Mouse (Mus musculus) embryonic facial prominence, embryonic 11.5 days (tissue): ENCODE results near the gene Gm14139. TPM values are rescaled to one million over a fixed set of nuclear protein-coding genes. Genes with fewer than 3 reads are reported as not detected.
"Not testable (repeated sequence)": the region's sequence is repeated elsewhere in the genome, so short reads cannot be mapped to it uniquely, and the experiment has no call there.

Source experiments
- ATAC-seq: fragments of 200-750 bp; cut with Nextera tagmentation; replicated peaks from 2 replicates; pipeline ENCODE4 v1.8.0; 2017; ENCODE audit warnings: low read depth; ENCODE audit not compliant: insufficient number of reproducible peaks, low FRiP score, low TSS enrichment
- DNase-seq: peaks from one replicate; pipeline ENCODE4 v3.0.0-alpha.2; 2015; ENCODE audit warnings: low spot score
- H3K27ac ChIP-seq: fragments of 300-500 bp; sonication (generic); replicated peaks from 2 replicates; pipeline ENCODE4 v1.5.1; 2014; ENCODE audit warnings: mild to moderate bottlenecking, low read depth, low read length, control low read depth
- H3K27me3 ChIP-seq: fragments of 300-500 bp; sonication (generic); 2 replicates; pipeline ENCODE4 v1.6.1; 2014; ENCODE audit warnings: mild to moderate bottlenecking, low read length, moderate library complexity, mixed read lengths; ENCODE audit not compliant: control insufficient read depth, insufficient read depth
- H3K36me3 ChIP-seq: fragments of 300-500 bp; sonication (generic); replicated peaks from 2 replicates; pipeline ENCODE4 v1.6.1; 2014; ENCODE audit warnings: low read depth, mild to moderate bottlenecking, low read length, moderate library complexity, mixed read lengths; ENCODE audit not compliant: control insufficient read depth, insufficient read depth
- H3K4me1 ChIP-seq: fragments of 300-500 bp; sonication (generic); 2 replicates; pipeline ENCODE4 v1.6.1; 2014; ENCODE audit warnings: low read length, mixed read lengths; ENCODE audit not compliant: control insufficient read depth, insufficient read depth
- H3K4me2 ChIP-seq: fragments of 300-500 bp; sonication (generic); 2 replicates; pipeline ENCODE4 v1.6.1; 2014; ENCODE audit warnings: low read depth, mild to moderate bottlenecking, control low read depth, low read length, moderate library complexity
- H3K4me3 ChIP-seq: fragments of 300-500 bp; sonication (generic); 2 replicates; pipeline ENCODE4 v1.5.1; 2014; ENCODE audit warnings: low read depth, low read length, control low read depth
- H3K9ac ChIP-seq: fragments of 300-500 bp; sonication (generic); replicated peaks from 2 replicates; pipeline ENCODE4 v1.6.1; 2014; ENCODE audit warnings: mild to moderate bottlenecking, control low read depth, low read length
- H3K9me3 ChIP-seq: fragments of 300-500 bp; sonication (generic); replicated peaks from 2 replicates; pipeline ENCODE4 v1.6.1; 2016; ENCODE audit warnings: mild to moderate bottlenecking, low read length, inconsistent platforms, mixed read lengths; ENCODE audit not compliant: control insufficient read depth
- whole genome bisulfite sequencing: fragments of 180-500 bp; shearing (Covaris S2); extraction: QIAGEN DNeasy Blood & Tissue Kit; methylation state at CpG from one replicate; pipeline ENCODE4 v1.1.7; 2014; 5-methylcytosine and 5-hydroxymethylcytosine counted together
- polyA plus RNA-seq: library from polyadenylated mRNA; unstranded; fragments of >200 nt; fragmentation: Nextera tagmentation; extraction: Ambion mirVana; gene quantifications from 2 replicates; pipeline ENCODE4 v1.2.1, GENCODE M21; 2014

Gene Gm14139
- not detected in 2 replicates for polyA plus RNA-seq

- 81% methylated on average over 7 of the region's 7 CpGs for WGBS
Measured at GRCm38 (mm10) chr2:150181570-150181999, at the start of gene Gm14139. Gm14139 (plus strand) TSS chr2:150181755.

GRCm38 (mm10) chr2:150132002-150132401 is 49.6 kb upstream of the Gm14139 start:
- not testable (repeated sequence) for H3K27me3 ChIP-seq, H3K27ac ChIP-seq, ATAC-seq, H3K36me3 ChIP-seq, H3K4me3 ChIP-seq, H3K4me2 ChIP-seq, H3K4me1 ChIP-seq, DNase-seq, H3K9me3 ChIP-seq, H3K9ac ChIP-seq
- WGBS, result 88% methylated on average over 1 of the region's 1 CpGs

More at GRCm38 (mm10) chr2:150181570-150181999, at the start of gene Gm14139:
- not testable (repeated sequence) for ATAC-seq, H3K9ac ChIP-seq, DNase-seq, H3K4me2 ChIP-seq, H3K27me3 ChIP-seq, H3K27ac ChIP-seq, H3K4me3 ChIP-seq, H3K4me1 ChIP-seq, H3K9me3 ChIP-seq, H3K36me3 ChIP-seq

- Histone ChIP-seq H3K4me2 (no peak overlapping the region), H3K36me3 (no peaks in the 10 kb centered on the region), H3K9me3 (no peaks in the 10 kb centered on the region), H3K9ac (no peak overlapping the region), H3K4me1 (no peaks in the 10 kb centered on the region), H3K4me3 (no peak overlapping the region), H3K27me3 (no peaks in the 10 kb centered on the region), H3K27ac (no peak overlapping the region)
- ATAC-seq (no peak), DNase-seq (no peak)
- 89% methylated on average over 2 of the region's 2 CpGs for WGBS
Measured at GRCm38 (mm10) chr2:150132773-150133172, 48.8 kb upstream of the Gm14139 start.

GRCm38 (mm10) chr2:150136435-150136897 is 45.1 kb upstream of the Gm14139 start, which contains the start of gene Zfp120:
Zfp120 (minus strand) TSS chr2:150136708.
- Histone ChIP-seq H3K27ac (no peak within 1 kb of the TSS), H3K4me3 (peak within 1 kb of the TSS; percentile 74), H3K9ac (peak within 1 kb of the TSS; percentile 73), H3K4me2 (peak within 1 kb of the TSS; percentile 43), H3K27me3 (no peaks in the 10 kb centered on the region), H3K4me1 (no peaks in the 10 kb centered on the region), H3K36me3 (no peaks in the 10 kb centered on the region), H3K9me3 (no peaks in the 10 kb centered on the region)
- DNase-seq (peak; percentile 93), ATAC-seq (peak; percentile 100)
- WGBS, result 0% methylated on average over 13 of the region's 13 CpGs

GRCm38 (mm10) chr2:150166703-150167102 is 14.9 kb upstream of the Gm14139 start:
- ATAC-seq (no peak), DNase-seq (no peak)
- H3K4me2 ChIP-seq, result no peak overlapping the region
- no peak overlapping the region for H3K27ac ChIP-seq
- no peaks in the 10 kb centered on the region for H3K36me3 ChIP-seq
- H3K9ac ChIP-seq, result no peak overlapping the region
- H3K4me1 ChIP-seq, result no peaks in the 10 kb centered on the region
- H3K27me3 ChIP-seq, result no peaks in the 10 kb centered on the region
- no peaks in the 10 kb centered on the region for H3K9me3 ChIP-seq
- no peak overlapping the region for H3K4me3 ChIP-seq

- H3K4me2 ChIP-seq, result no peak overlapping the region
- no peak overlapping the region for H3K27ac ChIP-seq
- no peak overlapping the region for H3K4me3 ChIP-seq
- no peaks in the 10 kb centered on the region for H3K27me3 ChIP-seq
- ATAC-seq, result no peak
- no peaks in the 10 kb centered on the region for H3K36me3 ChIP-seq
- no peak for DNase-seq
- H3K4me1 ChIP-seq, result no peaks in the 10 kb centered on the region
- H3K9me3 ChIP-seq, result no peaks in the 10 kb centered on the region; the same call in 1 of the 2 replicates
- H3K9ac ChIP-seq, result no peak overlapping the region
Measured at GRCm38 (mm10) chr2:150173833-150174232, 7.7 kb upstream of the Gm14139 start.

GRCm38 (mm10) chr2:150179579-150179978 is 2.0 kb upstream of the Gm14139 start, which contains the start of gene Gm10770:
Gm10770 (minus strand) TSS chr2:150179679.
- 76% methylated on average over 4 of the region's 4 CpGs for WGBS

GRCm38 (mm10) chr2:150181046-150181445 is 509 bp upstream of the Gm14139 start:
- H3K27me3 ChIP-seq, H3K4me3 ChIP-seq, H3K9me3 ChIP-seq, H3K27ac ChIP-seq, H3K36me3 ChIP-seq, H3K4me2 ChIP-seq, H3K9ac ChIP-seq, ATAC-seq, DNase-seq, H3K4me1 ChIP-seq: not testable (repeated sequence)

More at GRCm38 (mm10) chr2:150179579-150179978, 2.0 kb upstream of the Gm14139 start, which contains the start of gene Gm10770:
- H3K27ac ChIP-seq, H3K9ac ChIP-seq, H3K9me3 ChIP-seq, ATAC-seq, DNase-seq, H3K4me1 ChIP-seq, H3K4me2 ChIP-seq, H3K36me3 ChIP-seq, H3K27me3 ChIP-seq, H3K4me3 ChIP-seq: not testable (repeated sequence)
